Mouse (Mus musculus): ENCODE results near the gene Uvrag. TPM values are rescaled to one million over a fixed set of nuclear protein-coding genes. Genes with fewer than 3 reads are reported as not detected.
A peak's percentile ranks its signal among the peaks of the same experiment; 100 is the strongest.

The Uvrag gene
- polyA plus RNA-seq, 1 experiment from 2014 or later: 12.2 TPM

GRCm38 (mm10) chr7:98853806-98854205 is 287.1 kb downstream of the Uvrag start:
- no peak overlapping the region for H3K9ac ChIP-seq (ENCODE audit: low read length)
- H3K36me3 ChIP-seq (ENCODE audit: control insufficient read depth, insufficient read depth, low read length): no peaks in the 10 kb centered on the region
- H3K4me1 ChIP-seq (ENCODE audit: control insufficient read depth, insufficient read depth, low read length): no peaks in the 10 kb centered on the region; the same call in 1 of the 2 replicates
- DNase-seq (ENCODE audit: low spot score) (no peak), ATAC-seq (no peak)
- no peaks in the 10 kb centered on the region for H3K9me3 ChIP-seq (replicated peaks; ENCODE audit: control insufficient read depth, low read length)
- no peak overlapping the region for H3K4me3 ChIP-seq (ENCODE audit: low read depth, low read length)
- no peaks in the 10 kb centered on the region for H3K27me3 ChIP-seq (replicated peaks; ENCODE audit: control insufficient read depth, insufficient read depth, low read length)
- H3K27ac ChIP-seq (ENCODE audit: low read depth, low read length): no peak overlapping the region
- WGBS: 90% methylated on average over 6 of the region's 6 CpGs
- H3K4me2 ChIP-seq (ENCODE audit: low read length): no peak overlapping the region

- ATAC-seq: no peak
- Histone ChIP-seq H3K27me3 (replicated peaks; ENCODE audit: control insufficient read depth, insufficient read depth, low read length) (no peaks in the 10 kb centered on the region), H3K9ac (ENCODE audit: low read length) (no peak overlapping the region), H3K27ac (ENCODE audit: low read depth, low read length) (no peak overlapping the region), H3K4me2 (ENCODE audit: low read length) (no peak overlapping the region), H3K9me3 (replicated peaks; ENCODE audit: control insufficient read depth, low read length) (no peaks in the 10 kb centered on the region), H3K36me3 (ENCODE audit: control insufficient read depth, insufficient read depth, low read length) (no peaks in the 10 kb centered on the region), H3K4me1 (ENCODE audit: control insufficient read depth, insufficient read depth, low read length) (no peaks in the 10 kb centered on the region; the same call in 1 of the 2 replicates), H3K4me3 (ENCODE audit: low read depth, low read length) (no peak overlapping the region)
- no peak for DNase-seq (ENCODE audit: low spot score)
- WGBS: 83% methylated on average over 18 of the region's 18 CpGs
Measured at GRCm38 (mm10) chr7:98852950-98853650, 287.8 kb downstream of the Uvrag start.

GRCm38 (mm10) chr7:98851220-98851619 is 289.7 kb downstream of the Uvrag start:
- WGBS: 50% methylated on average over 9 of the region's 9 CpGs
- H3K4me2 ChIP-seq (ENCODE audit: low read length): no peak overlapping the region

GRCm38 (mm10) chr7:98850388-98850787 is 290.6 kb downstream of the Uvrag start:
- H3K27me3 ChIP-seq (replicated peaks; ENCODE audit: control insufficient read depth, insufficient read depth, low read length): no peaks in the 10 kb centered on the region
- H3K4me3 ChIP-seq (ENCODE audit: low read depth, low read length): no peak overlapping the region
- no peak overlapping the region for H3K4me2 ChIP-seq (ENCODE audit: low read length)
- ATAC-seq (no peak), DNase-seq (ENCODE audit: low spot score) (no peak)
- no peaks in the 10 kb centered on the region; the same call in 1 of the 2 replicates for H3K4me1 ChIP-seq (ENCODE audit: control insufficient read depth, insufficient read depth, low read length)
- no peak overlapping the region for H3K9ac ChIP-seq (ENCODE audit: low read length)
- 81% methylated on average over 5 of the region's 5 CpGs for WGBS
- no peak overlapping the region for H3K27ac ChIP-seq (ENCODE audit: low read depth, low read length)
- no peaks in the 10 kb centered on the region for H3K36me3 ChIP-seq (ENCODE audit: control insufficient read depth, insufficient read depth, low read length)
- no peaks in the 10 kb centered on the region for H3K9me3 ChIP-seq (replicated peaks; ENCODE audit: control insufficient read depth, low read length)

More at GRCm38 (mm10) chr7:98851220-98851619, 289.7 kb downstream of the Uvrag start:
- peak; percentile 42; the same call in 1 of the 2 replicates for ATAC-seq
- H3K9me3 ChIP-seq (replicated peaks; ENCODE audit: control insufficient read depth, low read length): no peaks in the 10 kb centered on the region
- H3K9ac ChIP-seq (ENCODE audit: low read length): no peak overlapping the region
- H3K4me1 ChIP-seq (ENCODE audit: control insufficient read depth, insufficient read depth, low read length): no peaks in the 10 kb centered on the region; the same call in 1 of the 2 replicates
- no peak overlapping the region for H3K4me3 ChIP-seq (ENCODE audit: low read depth, low read length)
- no peaks in the 10 kb centered on the region for H3K27me3 ChIP-seq (replicated peaks; ENCODE audit: control insufficient read depth, insufficient read depth, low read length)
- H3K27ac ChIP-seq (ENCODE audit: low read depth, low read length): no peak overlapping the region
- DNase-seq (ENCODE audit: low spot score): no peak
- no peaks in the 10 kb centered on the region for H3K36me3 ChIP-seq (ENCODE audit: control insufficient read depth, insufficient read depth, low read length)

- WGBS: 87% methylated on average over 8 of the region's 8 CpGs
- no peaks in the 10 kb centered on the region; the same call in 1 of the 2 replicates for H3K4me1 ChIP-seq (ENCODE audit: control insufficient read depth, insufficient read depth, low read length)
- DNase-seq (ENCODE audit: low spot score): no peak
- H3K9ac ChIP-seq (ENCODE audit: low read length): no peak overlapping the region
- no peak overlapping the region for H3K4me2 ChIP-seq (ENCODE audit: low read length)
- H3K4me3 ChIP-seq (ENCODE audit: low read depth, low read length): no peak overlapping the region
- H3K36me3 ChIP-seq (ENCODE audit: control insufficient read depth, insufficient read depth, low read length): no peaks in the 10 kb centered on the region
- no peaks in the 10 kb centered on the region for H3K9me3 ChIP-seq (replicated peaks; ENCODE audit: control insufficient read depth, low read length)
- no peak overlapping the region for H3K27ac ChIP-seq (ENCODE audit: low read depth, low read length)
- H3K27me3 ChIP-seq (replicated peaks; ENCODE audit: control insufficient read depth, insufficient read depth, low read length): no peaks in the 10 kb centered on the region
- no peak for ATAC-seq
Measured at GRCm38 (mm10) chr7:98848899-98849640, 291.9 kb downstream of the Uvrag start.

GRCm38 (mm10) chr7:98843649-98844048 is 297.3 kb downstream of the Uvrag start:
- H3K4me2 ChIP-seq (ENCODE audit: low read length): no peak overlapping the region
- DNase-seq (ENCODE audit: low spot score): no peak
- no peak overlapping the region for H3K9ac ChIP-seq (ENCODE audit: low read length)
- H3K36me3 ChIP-seq (ENCODE audit: control insufficient read depth, insufficient read depth, low read length): no peaks in the 10 kb centered on the region
- whole genome bisulfite sequencing: 14% methylated on average over 7 of the region's 7 CpGs
- H3K27ac ChIP-seq (ENCODE audit: low read depth, low read length): no peak overlapping the region
- no peaks in the 10 kb centered on the region for H3K9me3 ChIP-seq (replicated peaks; ENCODE audit: control insufficient read depth, low read length)
- H3K4me3 ChIP-seq (ENCODE audit: low read depth, low read length): no peak overlapping the region
- H3K27me3 ChIP-seq (replicated peaks; ENCODE audit: control insufficient read depth, insufficient read depth, low read length): peaks cover 32% of the 10 kb centered on the region
- ATAC-seq: no peak
- H3K4me1 ChIP-seq (ENCODE audit: control insufficient read depth, insufficient read depth, low read length): no peaks in the 10 kb centered on the region

DNA sequence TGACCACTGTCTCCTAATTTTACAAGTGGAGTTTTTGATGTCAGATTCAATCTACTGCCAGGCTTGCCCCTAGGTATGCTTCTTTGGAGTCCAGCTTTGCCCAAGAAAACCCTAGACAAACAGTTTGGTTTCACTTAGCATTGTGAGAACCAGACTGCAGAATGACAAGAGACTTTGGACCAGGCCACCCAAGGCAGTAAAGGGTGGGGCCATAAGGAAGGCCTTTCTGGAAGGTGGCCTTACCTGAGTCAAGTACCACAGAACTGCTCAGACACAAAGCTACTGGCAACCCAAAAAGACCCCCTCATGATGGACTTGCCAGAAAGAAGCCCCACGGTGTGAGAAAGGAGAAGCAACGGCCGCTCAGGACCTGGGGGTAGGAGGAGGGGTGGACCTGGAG is 297.9 kb downstream of the Uvrag start:
- Histone ChIP-seq H3K9ac (ENCODE audit: low read length) (no peak overlapping the region), H3K4me2 (ENCODE audit: low read length) (no peak overlapping the region), H3K9me3 (replicated peaks; ENCODE audit: control insufficient read depth, low read length) (no peaks in the 10 kb centered on the region), H3K4me1 (ENCODE audit: control insufficient read depth, insufficient read depth, low read length) (no peaks in the 10 kb centered on the region), H3K36me3 (ENCODE audit: control insufficient read depth, insufficient read depth, low read length) (no peaks in the 10 kb centered on the region), H3K27me3 (replicated peaks; ENCODE audit: control insufficient read depth, insufficient read depth, low read length) (peaks cover 38% of the 10 kb centered on the region), H3K4me3 (ENCODE audit: low read depth, low read length) (no peak overlapping the region), H3K27ac (ENCODE audit: low read depth, low read length) (no peak overlapping the region)
- no peak for DNase-seq (ENCODE audit: low spot score)
- WGBS: 79% methylated on average over 3 of the region's 3 CpGs
- ATAC-seq: no peak

GRCm38 (mm10) chr7:98841802-98842201 is 299.1 kb downstream of the Uvrag start:
- 27% methylated on average over 3 of the region's 3 CpGs for WGBS
- Histone ChIP-seq H3K4me1 (ENCODE audit: control insufficient read depth, insufficient read depth, low read length) (no peaks in the 10 kb centered on the region), H3K4me3 (ENCODE audit: low read depth, low read length) (no peak overlapping the region), H3K36me3 (ENCODE audit: control insufficient read depth, insufficient read depth, low read length) (no peaks in the 10 kb centered on the region), H3K9me3 (replicated peaks; ENCODE audit: control insufficient read depth, low read length) (no peaks in the 10 kb centered on the region), H3K27ac (ENCODE audit: low read depth, low read length) (no peak overlapping the region), H3K27me3 (replicated peaks; ENCODE audit: control insufficient read depth, insufficient read depth, low read length) (peaks cover 48% of the 10 kb centered on the region), H3K9ac (ENCODE audit: low read length) (no peak overlapping the region), H3K4me2 (ENCODE audit: low read length) (no peak overlapping the region)
- ATAC-seq (no peak), DNase-seq (ENCODE audit: low spot score) (no peak)

GRCm38 (mm10) chr7:98840771-98841170 is 300.2 kb downstream of the Uvrag start:
- Histone ChIP-seq H3K9me3 (replicated peaks; ENCODE audit: control insufficient read depth, low read length) (no peaks in the 10 kb centered on the region), H3K4me3 (ENCODE audit: low read depth, low read length) (no peak overlapping the region), H3K4me1 (ENCODE audit: control insufficient read depth, insufficient read depth, low read length) (peaks cover 5% of the 10 kb centered on the region), H3K4me2 (ENCODE audit: low read length) (no peak overlapping the region), H3K27me3 (replicated peaks; ENCODE audit: control insufficient read depth, insufficient read depth, low read length) (peaks cover 59% of the 10 kb centered on the region), H3K9ac (ENCODE audit: low read length) (no peak overlapping the region), H3K27ac (ENCODE audit: low read depth, low read length) (no peak overlapping the region), H3K36me3 (ENCODE audit: control insufficient read depth, insufficient read depth, low read length) (no peaks in the 10 kb centered on the region)
- ATAC-seq (no peak), DNase-seq (ENCODE audit: low spot score) (no peak)
- WGBS: 29% methylated on average over 3 of the region's 3 CpGs

Measured in forebrain, embryonic 14.5 days (tissue).